Mouse (Mus musculus) MEL (cell line): ENCODE measurements around the gene Arhgef1. TPM values are rescaled to one million over a fixed set of nuclear protein-coding genes. Genes with fewer than 3 reads are reported as not detected.

ENCODE experiments used
- DNase-seq: peaks from one replicate; pipeline ENCODE4 v3.0.0; 2011; ENCODE audit warnings: low read depth, low spot score
- H3K27ac ChIP-seq: 2 replicates; pipeline ENCODE4 v1.5.1; 2012; ENCODE audit warnings: low read depth, mild to moderate bottlenecking, control low read depth, low read length, moderate library complexity; ENCODE audit not compliant: control insufficient read depth
- H3K27me3 ChIP-seq, 2 experiments: fragments of 150-350 bp in 1 of 2; sonication (generic) in 1 of 2; 2 replicates each; pipeline ENCODE4 v1.6.1; 2012; ENCODE audit warnings: low read length in 2 of 2, mild to moderate bottlenecking in 2 of 2, improper control_type of control experiment in 1 of 2, moderate library complexity in 1 of 2; ENCODE audit not compliant: insufficient read depth in 2 of 2, control insufficient read depth in 1 of 2
- H3K36me3 ChIP-seq, 2 experiments: 2 replicates each; pipeline ENCODE4 v1.6.1; 2012 to 2014; ENCODE audit warnings: low read length in 2 of 2, improper control_type of control experiment in 1 of 2, inconsistent platforms in 1 of 2, mild to moderate bottlenecking in 1 of 2; ENCODE audit not compliant: insufficient read depth in 2 of 2, control insufficient read depth in 1 of 2
- H3K4me1 ChIP-seq, 2 experiments: fragments of 150-350 bp in 1 of 2; sonication (generic) in 1 of 2; 2 replicates each; pipeline ENCODE4 v1.6.1; 2012; ENCODE audit warnings: low read length in 2 of 2, improper control_type of control experiment in 1 of 2, mild to moderate bottlenecking in 1 of 2; ENCODE audit not compliant: insufficient read depth in 2 of 2, control insufficient read depth in 1 of 2
- H3K4me3 ChIP-seq, 2 experiments: fragments of 150-350 bp in 1 of 2; sonication (generic) in 1 of 2; 2 replicates each; pipeline ENCODE4 v1.5.1; 2012; ENCODE audit warnings: low read depth in 2 of 2, low read length in 2 of 2, mild to moderate bottlenecking in 2 of 2, moderate library complexity in 2 of 2, control low read depth in 1 of 2, improper control_type of control experiment in 1 of 2; ENCODE audit not compliant: control insufficient read depth in 1 of 2, insufficient read depth in 1 of 2
- H3K79me2 ChIP-seq: 2 replicates; pipeline ENCODE4 v1.6.1; 2012; ENCODE audit warnings: mild to moderate bottlenecking, low read length, moderate library complexity; ENCODE audit not compliant: control insufficient read depth, poor library complexity, insufficient read depth
- H3K9ac ChIP-seq: 2 replicates; pipeline ENCODE4 v1.6.1; 2012; ENCODE audit warnings: low read depth, mild to moderate bottlenecking, control low read depth, low read length, moderate library complexity; ENCODE audit not compliant: control insufficient read depth, poor library complexity, severe bottlenecking
- H3K9me3 ChIP-seq: fragments of 150-350 bp; sonication (generic); replicated peaks from 2 replicates; pipeline ENCODE4 v1.6.1; 2012; ENCODE audit warnings: mild to moderate bottlenecking, low read length, improper control_type of control experiment, moderate library complexity; ENCODE audit not compliant: insufficient read depth
- E2F4 ChIP-seq: IDR thresholded peaks from 2 replicates; pipeline ENCODE4 v1.6.1; 2011; ENCODE audit warnings: low read depth, low read length, improper control_type of control experiment, borderline replicate concordance
- ELF1 ChIP-seq: IDR thresholded peaks from 2 replicates; pipeline ENCODE4 v1.6.1; 2014; ENCODE audit warnings: low read depth, mild to moderate bottlenecking, inconsistent platforms, low read length, improper control_type of control experiment, moderate library complexity
- GABPA ChIP-seq: IDR thresholded peaks from 2 replicates; pipeline ENCODE4 v1.6.1; 2012; ENCODE audit warnings: low read depth, mild to moderate bottlenecking, inconsistent platforms, low read length, improper control_type of control experiment, moderate library complexity
- KAT2A ChIP-seq: conservative IDR thresholded peaks from 2 replicates; pipeline ENCODE4 v1.6.1; 2012; ENCODE audit warnings: low read depth, low read length, improper control_type of control experiment, inconsistent platforms
- MAFK ChIP-seq: IDR thresholded peaks from 2 replicates; pipeline ENCODE4 v1.6.1; 2011; ENCODE audit warnings: low read depth, mild to moderate bottlenecking, low read length, improper control_type of control experiment, borderline replicate concordance
- MXI1 ChIP-seq: IDR thresholded peaks from 2 replicates; pipeline ENCODE4 v1.6.1; 2011; ENCODE audit warnings: mild to moderate bottlenecking, low read depth, low read length, improper control_type of control experiment
- NELFE ChIP-seq: IDR thresholded peaks from 2 replicates; pipeline ENCODE4 v1.6.1; 2011; ENCODE audit warnings: low read depth, low read length, improper control_type of control experiment
- POLR2A ChIP-seq, 2 experiments: IDR thresholded peaks; 2 replicates each; pipeline ENCODE4 v1.6.1; 2011 to 2012; ENCODE audit warnings: low read length in 2 of 2, mild to moderate bottlenecking in 2 of 2, control low read depth in 1 of 2, improper control_type of control experiment in 1 of 2, low read depth in 1 of 2, moderate library complexity in 1 of 2; ENCODE audit not compliant: control insufficient read depth in 1 of 2, insufficient read depth in 1 of 2, poor library complexity in 1 of 2
- TAL1 ChIP-seq: IDR thresholded peaks from 2 replicates; pipeline ENCODE4 v1.6.1; 2012; ENCODE audit warnings: mild to moderate bottlenecking, inconsistent platforms, low read length, moderate library complexity, mixed read lengths
- TBP ChIP-seq: IDR thresholded peaks from 2 replicates; pipeline ENCODE4 v1.8.0; 2011; ENCODE audit warnings: low read depth, low read length, improper control_type of control experiment
- USF1 ChIP-seq: IDR thresholded peaks from 2 replicates; pipeline ENCODE4 v1.6.1; 2014; ENCODE audit warnings: low read depth, mild to moderate bottlenecking, inconsistent platforms, low read length, improper control_type of control experiment, moderate library complexity
- ZMIZ1 ChIP-seq: IDR thresholded peaks from 2 replicates; pipeline ENCODE4 v1.6.1; 2012; ENCODE audit warnings: low read depth, mild to moderate bottlenecking, inconsistent platforms, low read length, improper control_type of control experiment, moderate library complexity
- polyA plus RNA-seq, 2 experiments: library from polyadenylated mRNA; stranded (reverse) in 1 of 2; unstranded in 1 of 2; fragments of >175 nt in 1 of 2; fragments of >200 nt in 1 of 2; gene quantifications; 2 replicates each; pipeline versions ENCODE4 v1.2.1 to v1.2.4; 2012; ENCODE audit warnings: low replicate concordance in 2 of 2, low read depth in 1 of 2; ENCODE audit not compliant: insufficient read length in 2 of 2, insufficient read depth in 1 of 2, missing spikeins in 1 of 2
- total RNA-seq: library from RNA; depleted of rRNA; stranded (reverse); fragments of 300-350 nt; gene quantifications from 2 replicates; pipeline ENCODE4 v1.2.3, GENCODE M21; 2012

The Arhgef1 gene
- total and polyA plus RNA-seq, 3 experiments, result 53.3 to 163 TPM; not detected in 1

DNA sequence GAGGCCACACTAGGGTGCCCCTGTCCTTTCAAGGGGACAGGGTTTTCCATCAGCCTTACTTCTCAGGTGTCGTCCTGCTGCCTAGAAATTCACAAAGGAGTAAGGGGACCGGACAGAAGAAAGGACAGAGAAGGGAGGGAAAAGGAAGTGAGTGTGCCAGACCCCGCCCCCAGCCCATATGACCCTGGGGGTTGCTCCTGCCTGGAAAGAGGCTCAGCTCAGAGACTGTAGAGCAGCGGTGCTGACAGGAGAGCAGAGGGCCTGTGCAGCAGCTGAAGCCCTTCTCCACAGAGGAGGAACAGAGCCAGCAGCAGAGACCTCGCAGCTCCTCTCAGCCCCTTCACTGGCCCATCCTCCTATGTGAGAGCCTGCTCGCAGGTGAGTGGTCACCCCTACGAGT, 49.0 kb upstream of the Arhgef1 start:
- H3K4me3 ChIP-seq, result peak overlapping the region; percentile 37 to 44
- TF ChIP-seq ZMIZ1 (no peak), TBP (peak; percentile 60; the same call in 1 of the 2 replicates), GABPA (no peak), POLR2A (IDR thresholded peaks at IDR 0.05; ENCODE audit: control insufficient read depth in 1 of 2, insufficient read depth in 1 of 2, low read depth in 1 of 2, low read length in 2 of 2, poor library complexity in 1 of 2) (peak; percentile 43 to 53; a peak in 2 of 4 replicates), MXI1 (0 out of 2 replicates have a peak, but pooled peaks have one; percentile 42), MAFK (no peak), USF1 (peak; percentile 58)
- DNase-seq, result peak; percentile 81
- H3K9me3 ChIP-seq, result no peaks in the 10 kb centered on the region
- H3K36me3 ChIP-seq, result peaks cover 0 to 15% of the 10 kb centered on the region in 2 experiments; a peak in 2 of 4 replicates
- peaks cover 7 to 15% of the 10 kb centered on the region in 2 experiments for H3K4me1 ChIP-seq
- peak overlapping the region; percentile 97 for H3K27ac ChIP-seq
- H3K9ac ChIP-seq, result peak overlapping the region; percentile 73
- H3K27me3 ChIP-seq, result no peaks in the 10 kb centered on the region
- H3K79me2 ChIP-seq, result no peaks in the 10 kb centered on the region; the same call in 1 of the 2 replicates

- TF ChIP-seq E2F4 (no peak), KAT2A (no peak), TBP (no peak), NELFE (no peak)
- Histone ChIP-seq H3K4me3 (no peak overlapping the region), H3K79me2 (no peaks in the 10 kb centered on the region; the same call in 1 of the 2 replicates), H3K9ac (no peak overlapping the region), H3K36me3 (peaks cover 0 to 9% of the 10 kb centered on the region in 2 experiments; a peak in 2 of 4 replicates), H3K4me1 (peaks cover 2 to 15% of the 10 kb centered on the region in 2 experiments; a peak in 3 of 4 replicates), H3K9me3 (no peaks in the 10 kb centered on the region), H3K27ac (no peak overlapping the region), H3K27me3 (peaks cover 0 to 4% of the 10 kb centered on the region in 2 experiments; a peak in 3 of 4 replicates)
- DNase-seq, result peak; percentile 56
Measured at GRCm38 (mm10) chr7:24856460-24857120, 46.1 kb upstream of the Arhgef1 start.

- Histone ChIP-seq H3K9ac (no peak overlapping the region), H3K4me3 (no peak overlapping the region), H3K36me3 (peaks cover 0 to under 1% of the 10 kb centered on the region in 2 experiments; a peak in 2 of 4 replicates), H3K27me3 (peaks cover 0 to 4% of the 10 kb centered on the region in 2 experiments; a peak in 3 of 4 replicates), H3K79me2 (no peaks in the 10 kb centered on the region), H3K4me1 (peaks cover 0 to 4% of the 10 kb centered on the region in 2 experiments; a peak in 2 of 4 replicates), H3K9me3 (no peaks in the 10 kb centered on the region), H3K27ac (no peak overlapping the region)
- TF ChIP-seq TAL1 (0 out of 2 replicates have a peak, but pooled peaks have one; percentile 22), ELF1 (no peak)
- no peak for DNase-seq
Measured at GRCm38 (mm10) chr7:24859234-24859633, 43.5 kb upstream of the Arhgef1 start.
